Mouse (Mus musculus) C2C12 (cell line): ENCODE data around the gene Stk25.

Source experiments
- CEBPB ChIP-seq: IDR thresholded peaks from one replicate; pipeline ENCODE4 v1.6.1; 2011; ENCODE audit warnings: low read depth, mild to moderate bottlenecking, control low read depth, moderate library complexity
- CTCF ChIP-seq: IDR thresholded peaks from one replicate; pipeline ENCODE4 v1.5.1; 2011; ENCODE audit not compliant: control insufficient read depth, insufficient read depth, insufficient read length
- MAX ChIP-seq: IDR thresholded peaks from one replicate; pipeline ENCODE4 v1.6.1; 2011; ENCODE audit warnings: mild to moderate bottlenecking, control low read depth
- MYOD1 ChIP-seq: IDR thresholded peaks from one replicate; pipeline ENCODE4 v1.6.1; 2011; ENCODE audit warnings: low read depth; ENCODE audit not compliant: control insufficient read depth, insufficient read length
- MYOG ChIP-seq: IDR thresholded peaks from one replicate; pipeline ENCODE4 v1.6.1; 2011; ENCODE audit not compliant: control insufficient read depth, insufficient read length; ENCODE audit errors: extremely low read depth

DNA sequence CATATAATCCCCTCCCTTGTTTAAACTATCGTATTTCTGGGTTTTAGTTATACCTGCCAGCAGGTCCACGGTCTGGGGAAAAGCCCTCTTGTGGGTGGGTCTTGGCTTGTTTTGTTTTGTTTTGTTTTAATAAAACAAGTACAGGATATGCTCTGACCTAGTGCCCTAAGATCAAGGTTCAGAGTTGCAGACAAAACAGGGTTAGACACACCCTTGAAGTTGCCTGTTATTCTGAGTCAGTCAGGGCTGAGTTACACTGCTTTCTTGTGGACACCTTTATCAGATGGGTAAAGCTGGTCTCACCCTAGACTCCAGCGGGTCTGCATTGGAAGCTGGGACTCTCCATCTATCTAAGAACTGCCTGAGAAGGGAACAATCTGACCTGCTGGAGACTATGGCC is 35.0 kb upstream of the Stk25 start:
- TF ChIP-seq CTCF (no peak), CEBPB (no peak), MYOD1 (no peak), MAX (no peak), MYOG (no peak)
